Mouse (Mus musculus) testis, adult 2 months (tissue): ENCODE results near the gene Ces2g. TPM values are rescaled to one million over a fixed set of nuclear protein-coding genes. Genes with fewer than 3 reads are reported as not detected.

Source experiments
- H3K27ac ChIP-seq: fragments of 200-500 bp; 2 replicates; pipeline ENCODE4 v1.5.1; 2012; ENCODE audit warnings: low read depth, low read length; ENCODE audit not compliant: control insufficient read depth, insufficient read depth
- H3K27me3 ChIP-seq: fragments of 200-500 bp; 2 replicates; pipeline ENCODE4 v1.6.1; 2012; ENCODE audit warnings: mild to moderate bottlenecking, low read length, moderate library complexity; ENCODE audit not compliant: control insufficient read depth, insufficient read depth
- H3K36me3 ChIP-seq: fragments of 200-500 bp; 2 replicates; pipeline ENCODE4 v1.6.1; 2012; ENCODE audit warnings: mild to moderate bottlenecking, low read length; ENCODE audit not compliant: control insufficient read depth, insufficient read depth
- H3K4me1 ChIP-seq: fragments of 200-500 bp; 2 replicates; pipeline ENCODE4 v1.6.1; 2012; ENCODE audit warnings: low read length; ENCODE audit not compliant: control insufficient read depth, insufficient read depth
- H3K4me3 ChIP-seq: fragments of 200-500 bp; 2 replicates; pipeline ENCODE4 v1.5.1; 2012; ENCODE audit warnings: low read depth, mild to moderate bottlenecking, low read length, moderate library complexity, mixed read lengths; ENCODE audit not compliant: control insufficient read depth
- CTCF ChIP-seq: fragments of 200-500 bp; IDR thresholded peaks from 2 replicates; pipeline ENCODE4 v1.5.1; 2012; ENCODE audit warnings: low read depth, mild to moderate bottlenecking, inconsistent platforms, low read length, moderate library complexity; ENCODE audit not compliant: control insufficient read depth, insufficient read depth, insufficient replicate concordance
- POLR2A ChIP-seq: fragments of 200-500 bp; IDR thresholded peaks from 2 replicates; pipeline ENCODE4 v1.6.1; 2012; ENCODE audit warnings: low read depth, mild to moderate bottlenecking, inconsistent platforms, low read length, moderate library complexity; ENCODE audit not compliant: control insufficient read depth
- polyA plus RNA-seq: library from polyadenylated mRNA; depleted of rRNA; stranded (reverse); fragments of >200 nt; gene quantifications from 2 replicates; pipeline ENCODE4 v1.2.3, GENCODE M21; 2012; rRNA removed

Ces2g gene
- polyA plus RNA-seq, 1 experiment = 0.88 TPM

- TF ChIP-seq CTCF (no peak), POLR2A (no peak)
- Histone ChIP-seq H3K4me3 (no peak overlapping the region), H3K36me3 (no peaks in the 10 kb centered on the region), H3K27ac (no peak overlapping the region), H3K4me1 (no peaks in the 10 kb centered on the region), H3K27me3 (no peaks in the 10 kb centered on the region)
These were observed 52.9 kb downstream of the Ces2g start for GRCm38 (mm10) chr8:105014391-105014790.

Other genes starting within 250 kb of the Ces2g start
- gene Ces2a, start 227.7 kb upstream of the Ces2g start, polyA plus RNA-seq = 0.05 TPM in 1 of 2 replicates, not detected in the other
- gene Ces2b, start 130.1 kb upstream of the Ces2g start, polyA plus RNA-seq = 0.11 TPM in 1 of 2 replicates, not detected in the other
- gene Ces2c, start 114.7 kb upstream of the Ces2g start, polyA plus RNA-seq = 0.05 TPM in 1 of 2 replicates, not detected in the other
- 0.37 and 0.38 TPM in 2 replicates for gene Ces2e, start 35.5 kb upstream of the Ces2g start, polyA plus RNA-seq
- gene Ces2f, start 14.4 kb upstream of the Ces2g start, polyA plus RNA-seq = 0.01 TPM in 1 of 2 replicates, not detected in the other
- 0.36 and 0.75 TPM in 2 replicates for gene Ces2h, start 39.1 kb downstream of the Ces2g start, polyA plus RNA-seq
- 0.58 and 0.93 TPM in 2 replicates for gene Ces3a, start 86.9 kb downstream of the Ces2g start, polyA plus RNA-seq
- 0.14 and 0.17 TPM in 2 replicates for gene Ces3b, start 122.0 kb downstream of the Ces2g start, polyA plus RNA-seq
- 0.19 TPM in 2 replicates for gene Ces4a, start 170.1 kb downstream of the Ces2g start, polyA plus RNA-seq
- gene Cbfb, start 209.0 kb downstream of the Ces2g start, polyA plus RNA-seq = 7.0 and 7.7 TPM in 2 replicates